Mouse (Mus musculus) heart, postnatal 4 days (tissue): Measurements from ENCODE around the gene Klra8. TPM values are rescaled to one million over a fixed set of nuclear protein-coding genes. Genes with fewer than 3 reads are reported as not detected.
"Not testable (repeated sequence)": the region's sequence is repeated elsewhere in the genome, so short reads cannot be mapped to it uniquely, and the experiment has no call there.

Experiments used
- DNase-seq: peaks from one replicate; pipeline ENCODE4 v3.0.0; 2021
- total RNA-seq, 2 experiments: library from RNA; stranded (reverse); gene quantifications; 2 replicates each; pipeline ENCODE4 v1.2.3; 2021

Klra8 gene
- total RNA-seq = not detected

- DNase-seq = not testable (repeated sequence)
These were observed at the start of gene Klra8 for GRCm38 (mm10) chr6:130129798-130130197. Klra8 (minus strand) TSS chr6:130129898.

GRCm38 (mm10) chr6:130110485-130110884 is 19.2 kb downstream of the Klra8 start:
- no peak for DNase-seq

- not testable (repeated sequence) for DNase-seq
These were observed 27.0 kb downstream of the Klra8 start for GRCm38 (mm10) chr6:130102743-130103142.

GRCm38 (mm10) chr6:130092336-130092948 is 37.3 kb downstream of the Klra8 start:
- DNase-seq = no peak

- not testable (repeated sequence) for DNase-seq
These were observed 62.5 kb downstream of the Klra8 start, which contains the start of gene Klra4 for GRCm38 (mm10) chr6:130067171-130067570. Klra4 (minus strand) TSS chr6:130067271.

Other genes starting within 250 kb of the Klra8 start
- not detected for gene Klra5, start 212.2 kb downstream of the Klra8 start, total RNA-seq
- gene Klra6, start 102.9 kb downstream of the Klra8 start, total RNA-seq = not detected
- not detected for gene Klra4, start 62.6 kb downstream of the Klra8 start, total RNA-seq
- gene Klra9, start 63.2 kb upstream of the Klra8 start, total RNA-seq = not detected
- not detected for gene Klra7, start 103.4 kb upstream of the Klra8 start, total RNA-seq
- gene Klra10, start 152.0 kb upstream of the Klra8 start, total RNA-seq = not detected
- not detected for gene Klra3, start 207.7 kb upstream of the Klra8 start, total RNA-seq